Mouse (Mus musculus): Measurements from ENCODE around the gene Trpm3. TPM values are rescaled to one million over a fixed set of nuclear protein-coding genes. Genes with fewer than 3 reads are reported as not detected.

Gene Trpm3
- 0.03 TPM for polyA plus RNA-seq (2014; fragmentation: Illumina TruSeq; extraction: RNeasy Lipid Tissue Mini Kit (QIAGEN cat#74804); ENCODE audit: insufficient read depth, low read depth, low replicate concordance)

GRCm38 (mm10) chr19:22138590-22139421 lies at the start of gene Trpm3:
TSS of gene Trpm3 (plus strand) at chr19:22139046.

Measured in lung, adult 10 weeks (tissue).